Mouse (Mus musculus) G1E-ER4 (cell line): Measurements from ENCODE around the gene Fbxl21. TPM values are rescaled to one million over a fixed set of nuclear protein-coding genes. Genes with fewer than 3 reads are reported as not detected.

ENCODE experiments used
- GATA1 ChIP-seq: IDR thresholded peaks from one replicate; pipeline ENCODE4 v1.8.0; 2012; ENCODE audit warnings: low read length, inconsistent platforms
- polyA plus RNA-seq: library from polyadenylated mRNA; stranded (reverse); fragments of >175 nt; gene quantifications from 2 replicates; pipeline ENCODE4 v1.2.3, GENCODE M21; 2012

The Fbxl21 gene
- not detected in 2 replicates for polyA plus RNA-seq

DNA sequence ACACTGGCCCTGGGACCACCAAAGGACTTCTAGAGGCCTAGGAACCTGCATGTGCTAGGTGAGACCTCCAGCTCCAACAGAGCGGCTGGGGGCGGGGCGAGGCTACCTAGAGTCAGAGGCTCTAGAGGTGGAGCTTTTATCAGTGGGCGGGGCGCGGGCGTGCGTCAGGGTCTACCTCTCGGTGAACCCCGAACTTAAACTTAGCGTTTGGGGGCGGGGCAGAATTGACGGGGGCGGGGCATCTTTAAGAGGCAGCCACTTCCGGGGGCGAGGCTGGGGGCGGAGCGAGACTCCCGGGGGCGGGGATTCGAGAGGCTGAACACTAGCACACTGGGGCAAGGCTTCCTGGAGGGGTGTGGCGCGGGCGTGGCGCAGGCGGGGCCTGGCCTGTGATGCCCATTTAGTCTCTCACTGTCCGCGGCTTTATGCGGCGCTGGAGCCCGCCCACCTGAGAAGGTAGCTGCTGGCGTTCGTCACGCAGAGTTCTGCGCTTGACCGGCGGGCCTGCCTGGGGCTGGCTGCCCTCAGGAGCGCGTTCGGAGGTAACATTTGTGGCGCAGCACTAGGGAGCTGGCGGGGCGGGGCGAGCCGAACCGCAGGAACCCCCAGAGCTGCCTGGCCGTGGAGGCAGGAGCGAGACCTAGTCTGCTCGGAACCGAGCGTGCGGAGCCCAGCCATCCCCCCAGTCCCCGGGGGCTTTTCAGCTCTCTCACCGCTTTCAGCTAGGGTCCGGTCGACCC, at the start of gene Fbxl21:
Gene Fbxl21, plus strand, starts transcription at position 392 of the 740 bp plus-strand sequence.
- TF ChIP-seq GATA1 = no peak

DNA sequence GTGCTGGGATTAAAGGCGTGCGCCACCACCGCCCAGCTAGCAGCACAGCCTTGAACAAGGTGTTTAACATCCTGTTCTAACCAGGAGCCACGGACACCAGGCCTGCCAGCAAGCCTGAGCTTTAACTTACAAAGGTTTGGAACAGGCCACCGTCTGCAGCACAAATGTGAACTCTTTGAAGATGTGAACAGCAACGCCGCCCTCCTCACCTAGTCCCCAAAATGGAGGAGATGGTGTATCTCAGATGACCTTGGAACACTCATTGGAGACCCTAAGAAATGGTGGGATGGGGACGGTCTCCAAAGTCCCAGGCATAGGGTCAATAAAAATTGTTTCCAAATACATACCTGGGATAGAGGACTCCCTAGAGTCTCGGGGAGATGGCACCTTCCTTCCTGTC, 49.6 kb upstream of the Fbxl21 start:
- TF ChIP-seq GATA1 = no peak

DNA sequence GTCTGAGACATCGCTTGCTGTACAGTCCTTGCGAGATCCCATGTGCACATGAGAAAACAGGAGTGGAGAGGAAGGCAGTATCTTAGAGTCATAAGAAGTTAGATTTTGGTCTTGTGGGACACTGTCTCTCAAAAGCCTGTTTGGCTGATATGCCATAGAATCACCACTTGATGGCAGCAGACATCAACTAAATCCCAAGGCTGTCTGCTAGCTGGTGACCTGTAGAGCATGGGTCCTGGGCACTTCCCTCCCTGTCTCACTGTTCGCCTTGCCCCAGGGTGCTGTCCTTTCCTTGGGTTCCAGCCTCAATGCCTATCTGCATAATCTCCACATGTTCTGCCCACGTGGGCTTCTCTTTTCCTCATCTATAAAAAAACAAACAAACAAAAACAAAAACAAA, 46.9 kb upstream of the Fbxl21 start:
- TF ChIP-seq GATA1 = no peak

DNA sequence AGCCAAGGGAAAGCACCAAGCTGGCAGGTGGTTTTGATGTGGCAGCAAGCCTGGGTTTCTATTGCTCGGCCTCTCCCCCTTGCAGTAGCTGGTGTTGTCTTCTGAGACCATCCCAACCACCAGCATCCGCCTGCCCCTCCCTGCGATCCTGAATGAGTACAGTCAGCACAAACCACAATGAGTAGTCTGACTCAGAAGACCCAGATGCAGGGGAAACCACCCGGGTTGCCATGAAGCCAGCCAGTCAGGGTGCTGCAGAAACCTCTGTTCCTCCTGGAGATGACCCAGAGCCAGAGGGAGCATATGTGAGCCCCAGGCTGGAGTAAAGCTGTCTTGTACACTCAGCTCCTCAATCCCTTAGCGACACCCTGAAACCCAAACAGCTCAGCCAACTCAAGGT, 45.5 kb upstream of the Fbxl21 start:
- no peak for TF ChIP-seq GATA1

DNA sequence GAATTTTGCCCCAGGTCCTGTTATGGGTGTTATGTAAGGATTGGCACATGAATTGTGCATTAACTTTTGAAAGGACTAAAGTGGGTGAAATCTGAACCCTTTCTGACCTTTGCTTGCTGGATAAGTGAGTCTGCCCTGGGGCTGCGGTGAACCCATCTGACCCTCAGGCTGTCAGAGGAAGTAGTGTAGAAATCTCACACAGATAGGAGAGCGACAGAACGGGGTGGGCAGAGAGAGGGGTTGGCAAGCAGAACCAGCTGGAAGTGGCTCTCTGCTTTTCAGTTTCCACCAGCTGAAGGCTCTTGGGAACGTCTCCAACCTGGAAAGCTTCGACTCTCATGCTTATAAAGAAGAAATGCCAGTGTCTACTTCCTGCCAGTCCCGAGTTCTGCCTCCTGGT, 45.0 kb upstream of the Fbxl21 start:
- TF ChIP-seq GATA1 = no peak

DNA sequence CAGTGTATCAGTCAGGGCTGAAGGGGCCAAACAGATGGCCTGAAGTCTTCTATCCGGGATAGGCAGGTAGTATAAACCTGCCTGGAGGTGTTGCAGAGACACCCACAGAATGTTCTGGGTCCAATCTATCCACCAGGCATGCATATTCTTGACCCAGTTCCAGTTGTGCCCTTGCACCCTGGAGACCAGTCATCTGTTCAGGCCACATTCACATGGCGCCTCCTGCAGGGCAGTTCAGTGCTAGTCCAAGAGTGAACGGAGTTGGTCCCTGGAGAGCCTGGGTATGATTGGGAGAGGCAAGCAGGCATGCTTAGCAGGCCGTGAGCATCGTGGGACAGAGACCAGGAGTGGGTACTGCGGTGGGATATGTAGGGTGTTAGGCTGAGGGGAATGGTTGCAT, 44.2 kb upstream of the Fbxl21 start:
- TF ChIP-seq GATA1 = no peak

DNA sequence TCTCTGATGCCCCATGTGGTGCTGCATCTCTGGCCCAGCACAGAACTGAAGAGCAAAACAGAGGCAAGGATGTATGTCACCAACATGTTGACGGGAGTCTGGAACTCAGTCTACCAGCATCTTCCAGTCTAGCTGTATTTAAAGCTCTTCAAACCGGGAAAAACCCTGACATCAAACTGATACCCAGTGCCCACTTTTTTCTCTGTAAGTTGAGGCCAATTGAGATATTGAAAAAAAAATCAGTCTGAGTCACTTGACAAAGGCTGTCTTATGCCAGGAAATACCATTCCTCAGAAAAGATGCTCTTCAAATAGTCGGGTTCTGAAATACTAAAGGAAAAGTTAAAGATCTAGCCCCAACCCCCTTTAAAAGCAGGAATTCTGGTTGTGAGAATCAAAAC, 40.1 kb upstream of the Fbxl21 start, which contains the start of gene Il9:
Gene Il9, minus strand, starts transcription at position 101 of the 400 bp plus-strand sequence.
- no peak for TF ChIP-seq GATA1

DNA sequence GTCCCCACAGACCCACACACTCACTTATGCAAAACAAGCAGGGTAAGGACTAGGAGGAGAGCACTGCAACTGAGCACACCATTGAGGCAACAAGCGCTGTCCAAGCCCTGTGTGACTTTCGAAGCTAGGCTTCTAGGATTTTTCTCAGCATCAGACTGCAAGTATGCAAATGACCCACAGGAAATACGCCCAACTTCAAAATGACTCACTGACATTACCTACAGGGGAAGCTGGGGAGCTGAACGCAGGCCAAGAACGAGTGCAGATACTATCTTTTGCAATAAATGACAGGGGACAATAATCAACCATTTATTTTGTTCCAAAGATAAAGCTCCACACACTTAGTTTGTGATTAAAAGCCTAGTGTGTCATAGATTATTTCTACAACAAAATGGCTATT, 34.3 kb upstream of the Fbxl21 start:
- no peak for TF ChIP-seq GATA1

DNA sequence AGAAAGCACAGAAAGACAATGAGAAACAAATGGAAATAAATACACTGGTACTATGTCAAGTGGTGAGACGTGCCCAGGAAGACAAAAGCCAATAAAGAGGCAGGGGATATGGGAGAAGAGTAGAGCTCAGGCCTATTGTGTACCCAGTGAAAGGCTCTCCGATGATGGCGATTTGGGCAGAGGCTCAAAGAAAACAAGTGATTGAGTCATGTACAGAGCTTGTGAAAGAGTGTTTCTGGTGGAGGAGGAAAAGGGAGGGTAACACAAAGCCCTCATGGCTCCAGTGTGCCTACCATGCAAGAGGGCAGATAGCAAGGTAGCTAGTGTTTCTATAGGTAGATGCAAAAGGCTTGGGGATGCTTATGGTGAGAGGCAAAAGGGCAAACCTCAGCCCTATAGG, 27.8 kb upstream of the Fbxl21 start:
- TF ChIP-seq GATA1 = no peak

DNA sequence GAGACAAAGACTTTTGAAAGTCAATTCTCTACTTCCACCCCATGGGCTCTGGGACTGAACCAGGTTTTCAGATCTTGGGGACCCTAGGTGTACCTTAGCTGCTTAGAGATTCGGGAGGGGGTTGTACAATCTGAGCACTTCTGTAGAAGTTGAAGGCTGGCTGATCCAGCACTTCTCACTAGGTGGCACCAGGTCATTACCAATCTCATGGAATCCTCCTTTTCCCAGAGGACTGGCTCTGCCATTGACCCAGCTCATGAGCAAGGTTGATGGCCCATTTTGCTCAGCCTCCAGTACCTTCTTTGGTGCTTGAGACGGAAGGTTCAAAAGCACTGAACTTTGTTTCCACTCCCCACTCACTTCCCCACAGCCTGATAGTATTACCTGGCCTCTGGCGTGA, 22.1 kb upstream of the Fbxl21 start:
- TF ChIP-seq GATA1 = no peak

DNA sequence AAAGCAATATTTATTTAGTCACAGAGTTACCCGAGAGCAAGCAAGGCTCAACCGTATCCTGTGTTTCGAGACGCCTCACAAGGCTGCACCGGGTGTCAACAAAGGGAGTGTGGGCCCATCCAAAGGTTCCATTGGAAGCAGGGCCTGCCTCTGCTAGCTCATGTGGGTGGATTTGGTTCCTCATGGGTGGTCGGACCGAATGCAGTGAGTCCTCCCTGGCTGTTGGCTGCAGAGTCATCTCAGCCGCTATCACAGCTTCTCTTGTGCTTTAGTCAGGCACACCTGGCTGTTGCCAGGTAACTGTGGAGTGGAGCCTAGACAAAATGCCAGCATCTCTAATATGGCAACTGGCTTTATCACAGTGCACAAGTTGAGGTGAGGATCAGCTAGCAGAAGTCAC, 21.6 kb upstream of the Fbxl21 start:
- no peak for TF ChIP-seq GATA1

DNA sequence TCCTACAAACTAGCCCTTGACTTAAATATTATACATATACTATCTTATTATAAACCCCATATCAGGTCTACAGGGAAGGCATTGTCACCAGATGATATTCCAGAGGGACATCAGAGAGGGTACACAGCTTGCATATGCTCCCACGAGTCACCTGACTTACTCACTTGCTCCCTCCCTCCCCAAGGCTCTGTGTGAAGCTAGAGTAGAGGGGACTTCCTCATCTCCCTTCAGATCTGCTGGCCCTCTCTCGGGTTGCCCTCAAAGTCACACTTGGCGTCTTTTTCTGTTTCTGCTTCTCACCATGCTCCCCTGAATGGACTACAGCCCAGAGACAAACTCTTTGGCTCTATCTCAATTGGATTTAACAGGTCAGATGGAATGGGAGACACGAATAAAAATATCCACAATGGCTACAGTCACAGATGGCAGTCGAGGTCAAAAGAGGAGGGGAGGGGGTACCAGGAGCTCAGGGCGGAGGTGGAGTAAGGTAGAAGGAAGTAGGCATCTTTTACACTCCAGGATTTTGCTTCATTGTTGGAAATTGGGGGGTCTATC, 20.3 kb upstream of the Fbxl21 start:
- no peak for TF ChIP-seq GATA1

DNA sequence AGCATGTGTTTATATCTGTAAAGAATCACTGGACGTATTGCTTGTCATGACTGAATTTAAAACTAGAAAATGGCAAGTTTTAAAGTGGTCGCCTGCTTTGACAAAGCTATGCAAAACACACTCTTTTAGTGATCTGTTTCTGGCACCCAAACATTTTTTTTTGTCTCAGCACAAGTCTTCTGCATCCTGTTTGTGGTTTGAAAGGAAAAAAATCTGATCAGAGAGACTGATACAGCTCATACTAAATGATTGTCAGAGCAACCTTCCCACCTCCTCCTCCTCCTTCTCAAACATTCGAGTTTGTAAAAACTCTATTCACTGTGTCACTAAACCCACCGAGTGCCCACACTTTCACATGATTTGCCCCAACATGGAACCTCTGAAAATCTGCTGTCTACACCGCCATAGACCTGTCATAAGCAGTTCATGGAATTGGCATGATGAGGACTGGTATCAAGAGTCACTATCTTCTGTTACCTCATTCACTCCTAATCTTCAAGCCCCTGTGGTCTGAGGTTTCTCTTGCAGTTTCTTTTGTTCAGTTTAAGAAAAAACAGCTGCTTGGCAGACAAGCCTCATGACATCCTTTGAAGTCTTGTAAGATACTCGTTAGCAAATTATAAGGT, 15.3 kb upstream of the Fbxl21 start:
- TF ChIP-seq GATA1 = no peak

DNA sequence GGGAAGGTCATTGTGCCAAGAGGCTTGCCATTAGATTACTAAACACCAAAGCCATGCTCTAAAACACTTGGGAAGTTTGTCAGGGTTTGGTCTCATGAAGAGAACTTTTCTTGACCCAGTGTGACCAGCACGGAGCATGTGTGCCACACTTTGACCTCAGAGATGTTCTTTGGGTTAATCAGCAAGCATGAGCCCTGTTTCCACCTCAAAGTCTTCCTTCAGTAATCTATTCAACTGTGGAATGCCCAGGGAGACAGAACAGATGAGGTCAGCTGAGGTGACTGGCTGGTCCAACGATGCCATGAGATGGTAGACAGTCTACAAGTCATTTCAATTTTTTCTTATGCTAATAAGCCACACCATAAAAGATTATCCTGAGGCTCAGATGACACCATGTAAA, 12.5 kb upstream of the Fbxl21 start:
- no peak for TF ChIP-seq GATA1

DNA sequence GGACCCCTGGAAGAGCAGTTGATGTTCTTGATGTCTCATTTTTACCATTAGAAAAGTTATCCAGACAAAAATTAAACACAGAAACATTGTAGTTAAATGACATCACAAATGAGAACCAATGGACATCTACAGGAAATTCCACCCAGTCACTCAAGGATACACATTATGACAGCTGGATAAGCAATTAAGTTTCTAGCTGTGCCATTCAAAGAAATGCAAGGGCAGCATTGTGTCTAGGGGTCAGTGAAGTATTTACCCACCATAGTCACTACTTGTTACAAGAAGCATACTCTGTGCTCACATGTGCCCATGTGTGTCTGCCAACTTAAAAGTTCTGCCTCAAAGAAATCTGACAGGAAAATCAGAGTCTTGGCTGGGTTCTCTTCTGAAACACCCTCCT, 8.7 kb upstream of the Fbxl21 start:
- TF ChIP-seq GATA1 = no peak

DNA sequence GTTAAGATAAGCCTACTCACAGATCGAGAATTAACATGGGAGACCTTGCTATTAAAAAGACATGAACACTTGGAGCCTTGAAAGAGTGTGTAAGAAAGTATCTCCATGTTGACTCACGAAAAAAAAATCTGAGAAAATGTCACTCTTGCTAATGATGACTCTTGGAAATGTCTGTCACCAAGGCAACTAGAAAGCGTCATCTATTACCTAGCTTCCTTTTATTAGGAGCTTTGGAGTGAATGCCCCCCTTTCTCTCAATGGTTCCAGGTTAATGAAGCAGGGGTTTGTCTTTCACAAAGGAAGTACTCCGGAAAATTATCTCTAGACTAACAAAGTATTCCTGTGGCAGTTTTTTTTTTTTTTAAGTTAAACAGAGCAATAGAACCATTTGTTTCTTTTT, 6.0 kb upstream of the Fbxl21 start:
- no peak for TF ChIP-seq GATA1

DNA sequence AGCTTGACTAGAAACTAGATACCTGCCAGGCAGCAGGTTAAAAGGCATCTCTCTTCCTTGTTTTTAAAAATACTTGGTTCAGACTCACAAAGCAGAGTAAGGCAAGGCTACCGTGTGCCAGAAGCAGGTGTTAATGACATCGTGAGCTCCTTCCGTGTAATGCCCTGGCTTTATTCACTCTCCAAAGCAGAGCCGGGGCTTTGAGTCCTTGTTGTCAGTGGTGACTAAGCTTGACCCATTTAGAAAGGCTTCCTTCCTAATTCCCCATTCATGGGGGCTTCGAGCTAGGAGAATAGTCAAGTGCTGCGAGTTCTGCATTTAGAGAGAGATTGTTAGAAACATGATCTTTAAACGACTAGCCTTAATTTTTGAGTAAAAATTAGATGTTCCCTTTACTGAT, 5.5 kb upstream of the Fbxl21 start:
- TF ChIP-seq GATA1 = no peak
